Mouse (Mus musculus) hindbrain, embryonic 10.5 days (tissue): ENCODE data around the gene Slc5a3. TPM values are rescaled to one million over a fixed set of nuclear protein-coding genes. Genes with fewer than 3 reads are reported as not detected.

ENCODE experiments used
- DNase-seq: peaks from one replicate; pipeline ENCODE4 v3.0.0-alpha.2; 2017; ENCODE audit warnings: low spot score
- H3K27ac ChIP-seq: fragments of 300-500 bp; sonication (generic); 2 replicates; pipeline ENCODE4 v1.5.1; 2016; ENCODE audit warnings: mild to moderate bottlenecking, moderate library complexity
- H3K27me3 ChIP-seq: fragments of 300-500 bp; sonication (generic); 2 replicates; pipeline ENCODE4 v1.6.1; 2016; ENCODE audit warnings: mild to moderate bottlenecking; ENCODE audit not compliant: poor library complexity, insufficient read depth, severe bottlenecking
- H3K36me3 ChIP-seq: fragments of 300-500 bp; sonication (generic); 2 replicates; pipeline ENCODE4 v1.6.1; 2016; ENCODE audit warnings: mild to moderate bottlenecking, moderate library complexity
- H3K4me1 ChIP-seq: fragments of 300-500 bp; sonication (generic); replicated peaks from 2 replicates; pipeline ENCODE4 v1.6.1; 2016; ENCODE audit warnings: mild to moderate bottlenecking
- H3K4me3 ChIP-seq: fragments of 300-500 bp; sonication (generic); 2 replicates; pipeline ENCODE4 v1.5.1; 2016; ENCODE audit warnings: mild to moderate bottlenecking, moderate library complexity
- H3K9me3 ChIP-seq: fragments of 300-500 bp; sonication (generic); 2 replicates; pipeline ENCODE4 v1.6.1; 2016; ENCODE audit warnings: mild to moderate bottlenecking, moderate library complexity
- WGBS: fragments of 180-500 bp; shearing (Covaris S2); methylation state at CpG from one replicate; pipeline ENCODE4 v1.1.7; 2016; 5-methylcytosine and 5-hydroxymethylcytosine counted together
- polyA plus RNA-seq: library from polyadenylated mRNA; unstranded; fragments of >200 nt; fragmentation: Nextera tagmentation; extraction: Ambion mirVana; gene quantifications from 2 replicates; pipeline ENCODE4 v1.2.1, GENCODE M21; 2016

The Slc5a3 gene
- polyA plus RNA-seq: 9.8 and 11.3 TPM in 2 replicates

DNA sequence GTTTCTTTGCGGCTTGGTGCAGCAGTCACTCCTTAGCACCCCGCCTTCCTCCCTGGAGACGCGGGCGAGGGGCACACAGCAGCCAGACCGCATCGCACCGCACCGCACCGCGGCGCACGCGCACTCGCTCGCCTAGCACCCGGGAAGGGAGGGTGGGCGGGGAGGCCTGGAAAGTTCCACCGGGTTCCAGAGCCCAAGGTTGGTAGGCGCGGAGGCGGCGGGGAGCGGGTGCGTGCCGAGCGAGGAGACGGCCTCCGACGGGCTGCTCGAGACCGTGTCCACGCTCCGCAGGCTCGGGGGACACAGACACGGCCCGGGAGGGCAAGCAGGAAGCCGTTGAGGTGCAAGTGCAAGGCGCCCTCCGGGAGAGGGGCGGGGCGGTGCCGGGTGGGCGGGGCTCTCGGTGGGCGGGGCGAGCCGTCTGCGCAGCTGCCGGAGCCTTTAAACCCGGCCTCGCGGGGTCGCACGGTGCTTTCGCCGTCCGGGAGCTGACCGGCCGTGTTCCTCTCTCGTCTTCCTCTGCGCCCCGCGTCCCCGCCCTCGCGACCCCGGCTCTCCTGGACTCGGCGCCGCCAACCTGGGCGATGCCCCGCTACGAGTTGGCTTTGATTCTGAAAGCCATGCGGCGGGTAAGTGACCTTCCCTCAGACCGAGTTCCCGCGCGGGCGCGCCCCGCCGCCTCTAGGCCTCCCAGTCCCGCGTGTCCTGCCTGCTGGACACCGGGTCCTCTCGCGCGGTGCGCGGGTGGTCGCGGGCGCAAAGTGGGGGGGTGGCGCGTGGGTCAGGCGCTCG, at the start of gene Slc5a3, which contains the start of the genes Mrps6 and Gm49711:
Gene Slc5a3 (plus strand): TSS at position 471 of the 792 bp plus-strand sequence.
Gene Mrps6 (plus strand): TSS at position 419 of the 792 bp plus-strand sequence.
Gene Gm49711 (plus strand): TSS at position 465 of the 792 bp plus-strand sequence.
- H3K4me1 ChIP-seq: peaks cover 35% of the 10 kb centered on the region
- under 1% methylated on average over 88 of the region's 99 CpGs for WGBS
- peak within 1 kb of the TSS; percentile 91 for H3K4me3 ChIP-seq
- H3K27me3 ChIP-seq: no peaks in the 10 kb centered on the region
- peak; percentile 95 for DNase-seq
- peaks cover 12% of the 10 kb centered on the region for H3K9me3 ChIP-seq
- peak within 1 kb of the TSS; percentile 97 for H3K27ac ChIP-seq
- peaks cover 38% of the 10 kb centered on the region for H3K36me3 ChIP-seq

- Histone ChIP-seq H3K36me3 (no peaks in the 10 kb centered on the region), H3K9me3 (no peaks in the 10 kb centered on the region), H3K4me3 (no peak overlapping the region), H3K27ac (no peak overlapping the region), H3K27me3 (no peaks in the 10 kb centered on the region), H3K4me1 (no peaks in the 10 kb centered on the region)
- no peak for DNase-seq
- 90% methylated on average over 2 of the region's 2 CpGs for WGBS
Measured at GRCm38 (mm10) chr16:92009586-92009985, 48.5 kb upstream of the Slc5a3 start.

GRCm38 (mm10) chr16:92016792-92017191, 41.3 kb upstream of the Slc5a3 start:
- Histone ChIP-seq H3K36me3 (no peaks in the 10 kb centered on the region), H3K27ac (no peak overlapping the region), H3K4me3 (no peak overlapping the region), H3K27me3 (no peaks in the 10 kb centered on the region), H3K4me1 (peaks cover 17% of the 10 kb centered on the region), H3K9me3 (no peaks in the 10 kb centered on the region)
- 91% methylated on average over 8 of the region's 8 CpGs for WGBS
- DNase-seq: no peak

DNA sequence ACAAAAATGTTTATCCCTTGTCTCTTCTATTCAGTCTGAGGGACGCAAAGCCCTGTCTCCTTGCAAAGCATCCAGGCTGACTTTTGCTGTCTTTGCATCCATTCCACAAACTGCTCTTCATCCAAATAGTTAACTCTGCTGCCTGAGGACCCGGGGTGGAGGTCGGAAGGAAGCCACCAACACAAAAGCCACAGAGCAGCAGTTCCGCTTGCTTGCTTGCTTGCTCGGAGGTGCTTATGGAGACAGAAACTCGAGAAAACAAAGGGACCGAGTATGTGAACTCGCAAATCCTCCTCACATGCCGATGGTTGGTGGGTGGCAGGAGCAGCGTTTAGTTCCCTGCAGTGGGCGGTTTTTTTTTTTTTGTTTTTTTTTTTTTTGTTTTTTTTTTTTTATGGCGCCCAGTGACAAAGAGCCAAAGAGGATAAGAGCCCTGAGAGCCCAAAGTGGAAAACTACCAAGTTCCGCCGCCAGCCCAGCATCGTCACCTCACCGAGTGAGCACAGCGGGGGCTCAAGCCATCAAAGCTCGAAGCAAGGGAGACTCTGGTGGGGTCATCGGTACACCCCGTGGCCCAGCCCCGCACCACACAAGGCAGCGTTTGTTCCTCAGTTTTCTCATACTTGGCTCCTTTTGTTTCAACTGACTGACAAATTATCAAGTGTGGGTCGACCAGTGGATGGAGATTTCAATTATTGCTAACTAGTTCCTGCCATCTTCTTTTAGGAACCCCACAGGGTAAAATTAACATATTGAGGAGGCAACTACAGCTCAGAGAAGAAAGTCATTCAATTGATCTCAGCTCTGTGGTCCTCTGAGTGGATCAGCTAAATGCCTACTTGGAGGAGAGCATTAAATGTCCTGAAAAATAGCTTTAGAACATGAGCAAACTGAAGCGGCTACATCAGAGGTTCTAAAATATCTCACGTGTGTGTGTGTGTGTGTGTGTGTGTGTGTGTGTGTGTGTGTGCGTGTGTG, 38.7 kb upstream of the Slc5a3 start:
- H3K9me3 ChIP-seq: no peaks in the 10 kb centered on the region
- 7% methylated on average over 26 of the region's 26 CpGs for WGBS
- H3K27ac ChIP-seq: peak overlapping the region; percentile 88
- no peaks in the 10 kb centered on the region for H3K36me3 ChIP-seq
- H3K4me1 ChIP-seq: peaks cover 24% of the 10 kb centered on the region
- peak; percentile 64 for DNase-seq
- no peaks in the 10 kb centered on the region for H3K27me3 ChIP-seq
- peak overlapping the region; percentile 45 for H3K4me3 ChIP-seq

- peaks cover 24% of the 10 kb centered on the region for H3K4me1 ChIP-seq
- H3K27me3 ChIP-seq: no peaks in the 10 kb centered on the region
- 84% methylated on average over 12 of the region's 12 CpGs for WGBS
- 0 out of 2 replicates have a peak overlapping the region, but pooled peaks have one; percentile 4 for H3K27ac ChIP-seq
- no peak for DNase-seq
- no peak overlapping the region for H3K4me3 ChIP-seq
- H3K9me3 ChIP-seq: no peaks in the 10 kb centered on the region
- no peaks in the 10 kb centered on the region for H3K36me3 ChIP-seq
Measured at GRCm38 (mm10) chr16:92021656-92022400, 36.3 kb upstream of the Slc5a3 start.

DNA sequence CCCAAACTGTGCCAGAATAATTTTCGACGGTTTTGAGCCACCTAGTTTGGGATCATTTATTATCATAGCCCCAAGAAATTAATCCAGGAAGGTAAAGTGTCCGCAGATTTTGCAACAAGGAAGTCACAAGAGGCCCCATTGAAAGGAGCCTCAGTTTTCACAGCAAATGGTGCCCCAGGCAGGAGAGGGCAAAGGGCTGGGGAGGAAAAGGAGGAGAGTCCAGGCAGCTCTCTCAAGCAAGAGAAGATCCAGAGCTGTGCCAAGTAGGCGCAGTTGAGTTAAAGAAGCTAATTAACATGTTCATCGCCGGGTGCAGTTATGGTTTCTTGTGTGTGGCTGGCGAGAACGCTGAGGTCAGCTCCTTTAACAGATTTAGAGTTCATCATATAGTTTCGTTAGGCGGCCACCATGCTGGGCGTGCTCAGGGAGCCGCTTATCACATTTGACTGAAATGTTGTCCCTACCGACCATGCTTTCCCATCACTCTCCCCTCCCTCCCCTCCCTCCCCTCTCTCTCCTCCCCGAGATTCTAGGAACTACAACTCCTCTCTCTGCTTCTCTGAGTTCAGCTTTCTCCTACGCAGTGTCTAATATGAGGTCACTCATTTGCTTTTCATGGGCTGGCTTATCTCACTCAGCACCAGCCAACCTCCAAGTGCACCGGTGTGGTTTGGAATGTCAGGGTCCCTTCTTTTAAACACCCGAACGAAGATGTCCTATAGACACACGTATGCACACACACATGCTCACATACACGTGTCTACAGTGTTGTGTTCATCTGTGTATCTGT, 35.4 kb upstream of the Slc5a3 start:
- Histone ChIP-seq H3K27ac (no peak overlapping the region), H3K4me1 (peaks cover 24% of the 10 kb centered on the region), H3K27me3 (no peaks in the 10 kb centered on the region), H3K36me3 (no peaks in the 10 kb centered on the region), H3K9me3 (no peaks in the 10 kb centered on the region), H3K4me3 (no peak overlapping the region)
- no peak for DNase-seq
- WGBS: 77% methylated on average over 20 of the region's 20 CpGs

GRCm38 (mm10) chr16:92033286-92033685, 24.8 kb upstream of the Slc5a3 start:
- Histone ChIP-seq H3K27ac (no peak overlapping the region), H3K9me3 (no peaks in the 10 kb centered on the region), H3K4me1 (peaks cover 10% of the 10 kb centered on the region), H3K4me3 (no peak overlapping the region), H3K27me3 (no peaks in the 10 kb centered on the region), H3K36me3 (no peaks in the 10 kb centered on the region)
- DNase-seq: no peak
- WGBS: 83% methylated on average over 3 of the region's 3 CpGs

DNA sequence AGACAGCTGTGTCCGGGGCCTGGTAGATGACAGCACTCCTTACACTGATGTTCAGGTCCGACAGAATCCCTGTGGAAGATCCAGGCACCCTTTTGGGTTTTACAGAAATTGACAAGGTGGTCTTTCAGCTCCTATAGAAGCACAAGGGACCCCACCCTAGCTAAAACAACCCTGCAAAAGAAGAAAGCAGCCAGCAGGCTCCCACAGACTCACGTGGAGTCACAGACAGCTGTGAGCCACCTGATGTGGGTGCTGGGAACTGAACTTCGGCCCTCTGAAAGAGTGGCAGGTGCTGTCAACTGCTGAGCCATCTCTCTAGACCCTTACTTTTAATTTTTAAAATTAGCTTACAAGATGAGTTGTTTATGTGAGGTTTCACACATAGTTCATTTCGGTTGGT, 23.4 kb upstream of the Slc5a3 start:
- H3K27me3 ChIP-seq: no peaks in the 10 kb centered on the region
- H3K27ac ChIP-seq: no peak overlapping the region
- 70% methylated on average over 5 of the region's 5 CpGs for WGBS
- H3K36me3 ChIP-seq: no peaks in the 10 kb centered on the region
- peaks cover 10% of the 10 kb centered on the region for H3K4me1 ChIP-seq
- no peaks in the 10 kb centered on the region for H3K9me3 ChIP-seq
- no peak overlapping the region for H3K4me3 ChIP-seq
- DNase-seq: no peak

- Histone ChIP-seq H3K9me3 (peaks cover 2% of the 10 kb centered on the region; the same call in 1 of the 2 replicates), H3K36me3 (no peaks in the 10 kb centered on the region), H3K27me3 (no peaks in the 10 kb centered on the region), H3K27ac (no peak overlapping the region), H3K4me1 (peaks cover 10% of the 10 kb centered on the region), H3K4me3 (no peak overlapping the region)
- no peak for DNase-seq
- 49% methylated on average over 8 of the region's 8 CpGs for WGBS
Measured at GRCm38 (mm10) chr16:92036701-92037100, 21.4 kb upstream of the Slc5a3 start.

DNA sequence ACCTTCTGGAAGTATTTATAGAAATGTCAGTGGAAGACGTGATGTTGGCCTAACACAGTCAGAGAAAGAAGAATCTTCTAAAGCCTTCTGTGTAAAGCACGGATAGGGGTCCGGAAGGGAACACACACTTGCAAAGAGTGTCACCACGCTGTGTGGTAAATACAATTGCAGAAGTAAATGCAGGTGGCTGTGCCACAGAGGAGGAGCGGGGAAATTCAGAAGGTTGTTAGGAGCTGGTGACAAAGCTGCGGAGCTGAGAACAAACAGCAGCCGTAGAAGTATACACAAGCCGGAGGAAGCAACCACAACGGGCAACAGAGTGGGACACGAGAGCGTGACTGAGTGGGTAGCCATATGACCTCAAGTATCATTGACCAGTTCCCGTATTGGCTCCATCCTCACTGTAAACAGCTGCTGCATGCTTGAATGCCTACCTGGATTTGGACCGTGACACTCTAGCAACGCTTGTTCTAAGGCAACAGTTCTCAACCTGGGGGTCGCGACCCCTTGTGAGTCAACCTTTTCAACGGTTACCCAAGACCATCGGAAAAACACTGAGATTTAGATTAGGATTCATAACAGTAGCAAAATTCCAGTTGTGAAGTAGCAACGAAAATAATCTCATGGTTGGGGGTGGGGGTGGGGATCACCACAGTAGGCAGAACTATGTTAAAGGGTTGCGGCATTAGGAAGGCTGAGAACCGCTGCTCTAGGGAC, 20.1 kb upstream of the Slc5a3 start:
- DNase-seq: no peak
- Histone ChIP-seq H3K27ac (no peak overlapping the region), H3K4me1 (peaks cover 10% of the 10 kb centered on the region), H3K27me3 (no peaks in the 10 kb centered on the region), H3K9me3 (peaks cover 2% of the 10 kb centered on the region; the same call in 1 of the 2 replicates), H3K4me3 (no peak overlapping the region), H3K36me3 (no peaks in the 10 kb centered on the region)
- 86% methylated on average over 21 of the region's 21 CpGs for WGBS

- no peak overlapping the region for H3K4me3 ChIP-seq
- no peak for DNase-seq
- H3K9me3 ChIP-seq: peaks cover 2% of the 10 kb centered on the region; the same call in 1 of the 2 replicates
- H3K36me3 ChIP-seq: no peaks in the 10 kb centered on the region
- no peaks in the 10 kb centered on the region for H3K27me3 ChIP-seq
- no peak overlapping the region for H3K27ac ChIP-seq
- WGBS: 90% methylated on average over 7 of the region's 7 CpGs
- peaks cover 10% of the 10 kb centered on the region for H3K4me1 ChIP-seq
Measured at GRCm38 (mm10) chr16:92039421-92039820, 18.7 kb upstream of the Slc5a3 start.
